Mouse (Mus musculus) heart, embryonic 14.5 days (tissue): ENCODE results near the gene Stra8. TPM values are rescaled to one million over a fixed set of nuclear protein-coding genes. Genes with fewer than 3 reads are reported as not detected.
A peak's percentile ranks its signal among the peaks of the same experiment; 100 is the strongest.

Experiments
- ATAC-seq: fragments of 200-750 bp; cut with Nextera tagmentation; 2 replicates; pipeline ENCODE4 v1.8.0; 2017; ENCODE audit warnings: low read depth, moderate TSS enrichment; ENCODE audit not compliant: insufficient number of reproducible peaks, insufficient read depth, low FRiP score
- H3K27ac ChIP-seq, 2 experiments: fragments of 200-500 bp in 1 of 2; fragments of 300-500 bp in 1 of 2; sonication (generic) in 1 of 2; replicated peaks in 1 of 2; 2 replicates each; pipeline ENCODE4 v1.5.1; 2012 to 2014; ENCODE audit warnings: low read depth in 2 of 2, low read length in 2 of 2, control low read depth in 1 of 2, mild to moderate bottlenecking in 1 of 2, mixed read lengths in 1 of 2; ENCODE audit not compliant: control insufficient read depth in 1 of 2, insufficient read depth in 1 of 2
- H3K27me3 ChIP-seq: fragments of 300-500 bp; sonication (generic); 2 replicates; pipeline ENCODE4 v1.6.1; 2014; ENCODE audit warnings: mild to moderate bottlenecking, low read length, control low read depth; ENCODE audit not compliant: control insufficient read depth, insufficient read depth
- H3K36me3 ChIP-seq: fragments of 300-500 bp; sonication (generic); 2 replicates; pipeline ENCODE4 v1.6.1; 2014; ENCODE audit warnings: mild to moderate bottlenecking, control low read depth, low read length, mixed read lengths; ENCODE audit not compliant: control insufficient read depth, insufficient read depth
- H3K4me1 ChIP-seq, 2 experiments: fragments of 200-500 bp in 1 of 2; fragments of 300-500 bp in 1 of 2; sonication (generic) in 1 of 2; 2 replicates each; pipeline ENCODE4 v1.6.1; 2012 to 2014; ENCODE audit warnings: low read length in 2 of 2, control low read depth in 1 of 2, mixed read lengths in 1 of 2; ENCODE audit not compliant: control insufficient read depth in 2 of 2, insufficient read depth in 2 of 2
- H3K4me2 ChIP-seq: fragments of 300-500 bp; sonication (generic); 2 replicates; pipeline ENCODE4 v1.6.1; 2014; ENCODE audit warnings: mild to moderate bottlenecking, low read length
- H3K4me3 ChIP-seq, 2 experiments: fragments of 200-500 bp in 1 of 2; fragments of 300-500 bp in 1 of 2; sonication (generic) in 1 of 2; 2 replicates each; pipeline ENCODE4 v1.5.1; 2012 to 2014; ENCODE audit warnings: low read length in 2 of 2, mild to moderate bottlenecking in 2 of 2, control low read depth in 1 of 2, low read depth in 1 of 2, moderate library complexity in 1 of 2; ENCODE audit not compliant: control insufficient read depth in 1 of 2, insufficient read depth in 1 of 2
- H3K9ac ChIP-seq: fragments of 300-500 bp; sonication (generic); 2 replicates; pipeline ENCODE4 v1.6.1; 2014; ENCODE audit warnings: mild to moderate bottlenecking, low read length
- H3K9me3 ChIP-seq: fragments of 300-500 bp; sonication (generic); 2 replicates; pipeline ENCODE4 v1.6.1; 2016; ENCODE audit warnings: low read length, control low read depth; ENCODE audit not compliant: control insufficient read depth
- WGBS: fragments of 180-500 bp; shearing (Covaris S2); extraction: QIAGEN DNeasy Blood & Tissue Kit; methylation state at CpG from one replicate; pipeline ENCODE4 v1.1.7; 2014; 5-methylcytosine and 5-hydroxymethylcytosine counted together
- polyA plus RNA-seq: library from polyadenylated mRNA; unstranded; fragments of >200 nt; fragmentation: Nextera tagmentation; extraction: Ambion mirVana; gene quantifications from 2 replicates; pipeline ENCODE4 v1.2.1, GENCODE M21; 2014

Gene Stra8
- polyA plus RNA-seq, 1 experiment from 2014 or later = not detected

DNA sequence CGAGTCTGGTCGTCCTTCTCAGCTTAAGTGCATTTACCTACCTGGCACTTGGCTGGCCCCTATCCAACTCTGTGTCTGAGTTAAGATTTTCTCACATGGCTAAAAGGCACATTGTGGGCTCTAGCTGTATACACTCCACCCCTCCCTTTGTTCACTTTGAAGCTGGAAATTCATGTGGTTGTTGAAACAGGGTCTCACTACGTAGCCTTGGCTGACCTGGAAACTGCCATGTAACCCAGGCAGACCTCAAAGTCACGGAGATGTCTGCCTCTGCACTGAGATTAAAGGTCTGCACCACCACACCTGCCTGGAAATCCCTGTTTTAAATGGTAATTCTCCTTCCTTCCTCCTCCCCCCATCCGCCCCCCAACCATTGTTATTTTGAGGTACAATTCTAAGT, 23.5 kb downstream of the Stra8 start:
- peaks cover 3% of the 10 kb centered on the region; the same call in 1 of the 2 replicates for H3K9me3 ChIP-seq
- H3K4me1 ChIP-seq = peaks cover 0 to 4% of the 10 kb centered on the region in 2 experiments; a peak in 1 of 4 replicates
- no peak overlapping the region for H3K9ac ChIP-seq
- H3K36me3 ChIP-seq = no peaks in the 10 kb centered on the region
- H3K27me3 ChIP-seq = no peaks in the 10 kb centered on the region
- 74% methylated on average over 5 of the region's 5 CpGs for WGBS
- no peak overlapping the region for H3K27ac ChIP-seq
- H3K4me2 ChIP-seq = no peak overlapping the region
- ATAC-seq = no peak
- no peak overlapping the region for H3K4me3 ChIP-seq

GRCm38 (mm10) chr6:34946486-34947079, 26.6 kb downstream of the Stra8 start:
- H3K27me3 ChIP-seq = no peaks in the 10 kb centered on the region; the same call in 1 of the 2 replicates
- no peak overlapping the region for H3K4me3 ChIP-seq
- no peak for ATAC-seq
- H3K4me1 ChIP-seq = no peaks in the 10 kb centered on the region; a peak in 1 of 4 replicates
- H3K27ac ChIP-seq = no peak overlapping the region
- H3K4me2 ChIP-seq = no peak overlapping the region
- H3K9me3 ChIP-seq = peaks cover 3% of the 10 kb centered on the region; the same call in 1 of the 2 replicates
- H3K9ac ChIP-seq = no peak overlapping the region
- H3K36me3 ChIP-seq = no peaks in the 10 kb centered on the region
- 81% methylated on average over 1 of the region's 1 CpGs for WGBS

DNA sequence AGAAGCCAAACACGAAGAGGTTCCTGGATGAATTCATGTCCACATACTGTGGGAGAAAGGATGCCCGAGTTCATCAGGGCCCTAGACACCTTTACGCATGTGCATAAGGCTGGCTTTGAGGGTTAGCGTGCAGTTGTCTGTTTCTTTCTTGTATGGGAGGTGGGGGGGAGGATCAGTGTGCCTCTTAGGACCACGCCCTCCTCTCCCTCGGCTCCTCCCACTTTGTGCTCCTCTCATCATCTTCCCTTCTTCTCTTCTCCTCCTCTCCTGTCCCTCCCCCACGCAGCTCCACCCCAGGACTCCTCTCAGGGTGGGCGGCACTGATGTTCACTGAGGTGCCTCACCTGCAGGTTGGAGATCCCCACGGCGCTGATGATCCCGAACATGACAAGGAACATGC, 28.5 kb downstream of the Stra8 start:
- no peak overlapping the region for H3K4me3 ChIP-seq
- no peak for ATAC-seq
- WGBS = 22% methylated on average over 11 of the region's 11 CpGs

GRCm38 (mm10) chr6:34951518-34951917, 31.6 kb downstream of the Stra8 start:
- WGBS = 80% methylated on average over 7 of the region's 7 CpGs
- Histone ChIP-seq H3K9me3 (peaks cover 3% of the 10 kb centered on the region; the same call in 1 of the 2 replicates), H3K36me3 (no peaks in the 10 kb centered on the region), H3K27me3 (no peaks in the 10 kb centered on the region; the same call in 1 of the 2 replicates), H3K4me2 (no peak overlapping the region), H3K4me1 (peaks cover 2 to 7% of the 10 kb centered on the region in 2 experiments; a peak in 2 of 4 replicates), H3K4me3 (no peak overlapping the region), H3K27ac (no peak overlapping the region), H3K9ac (no peak overlapping the region)
- ATAC-seq = no peak

More for the DNA sequence above, 28.5 kb downstream of the Stra8 start:
- H3K9ac ChIP-seq = no peak overlapping the region
- H3K36me3 ChIP-seq = no peaks in the 10 kb centered on the region
- H3K4me2 ChIP-seq = peak overlapping the region; percentile 41
- peaks cover 3% of the 10 kb centered on the region; the same call in 1 of the 2 replicates for H3K9me3 ChIP-seq
- no peaks in the 10 kb centered on the region; a peak in 1 of 4 replicates for H3K4me1 ChIP-seq
- no peak overlapping the region for H3K27ac ChIP-seq
- no peaks in the 10 kb centered on the region; the same call in 1 of the 2 replicates for H3K27me3 ChIP-seq

DNA sequence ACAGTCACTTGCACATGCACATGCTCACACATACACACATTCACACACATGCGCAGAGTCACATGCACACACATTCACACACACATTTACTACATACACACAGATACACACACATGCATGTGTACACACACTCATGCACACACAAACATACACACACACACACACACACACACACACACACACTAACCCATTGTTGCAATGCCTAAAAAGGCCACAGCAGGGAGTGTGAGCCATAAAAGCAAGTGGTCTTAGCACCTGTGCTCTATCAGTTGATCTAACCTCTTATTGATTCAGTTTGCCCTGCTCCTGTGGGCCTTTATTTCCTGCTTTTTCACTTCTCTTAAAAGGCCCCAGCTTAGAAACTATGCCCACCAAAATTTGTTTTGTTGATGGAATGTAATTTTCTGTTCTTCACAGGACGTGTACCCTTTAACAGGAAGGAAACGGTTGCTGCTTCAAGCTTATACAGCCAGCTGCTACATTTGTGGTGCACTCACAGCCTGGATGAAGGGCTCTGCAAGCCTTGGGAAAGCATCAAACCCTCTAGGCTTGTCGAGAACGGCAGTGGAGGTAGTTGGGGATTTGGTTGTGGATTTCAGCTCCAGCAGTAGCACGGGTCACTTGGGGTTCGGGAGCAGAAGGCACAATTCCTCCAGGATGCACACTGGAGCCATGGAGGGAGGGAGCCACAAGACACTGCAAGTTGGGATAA, 32.1 kb downstream of the Stra8 start:
- Histone ChIP-seq H3K9ac (no peak overlapping the region), H3K27me3 (no peaks in the 10 kb centered on the region; the same call in 1 of the 2 replicates), H3K27ac (no peak overlapping the region), H3K4me2 (no peak overlapping the region), H3K4me3 (no peak overlapping the region), H3K4me1 (peaks cover 2 to 7% of the 10 kb centered on the region in 2 experiments; a peak in 2 of 4 replicates), H3K9me3 (peaks cover 3% of the 10 kb centered on the region; the same call in 1 of the 2 replicates), H3K36me3 (no peaks in the 10 kb centered on the region)
- ATAC-seq = no peak
- 65% methylated on average over 7 of the region's 7 CpGs for WGBS

DNA sequence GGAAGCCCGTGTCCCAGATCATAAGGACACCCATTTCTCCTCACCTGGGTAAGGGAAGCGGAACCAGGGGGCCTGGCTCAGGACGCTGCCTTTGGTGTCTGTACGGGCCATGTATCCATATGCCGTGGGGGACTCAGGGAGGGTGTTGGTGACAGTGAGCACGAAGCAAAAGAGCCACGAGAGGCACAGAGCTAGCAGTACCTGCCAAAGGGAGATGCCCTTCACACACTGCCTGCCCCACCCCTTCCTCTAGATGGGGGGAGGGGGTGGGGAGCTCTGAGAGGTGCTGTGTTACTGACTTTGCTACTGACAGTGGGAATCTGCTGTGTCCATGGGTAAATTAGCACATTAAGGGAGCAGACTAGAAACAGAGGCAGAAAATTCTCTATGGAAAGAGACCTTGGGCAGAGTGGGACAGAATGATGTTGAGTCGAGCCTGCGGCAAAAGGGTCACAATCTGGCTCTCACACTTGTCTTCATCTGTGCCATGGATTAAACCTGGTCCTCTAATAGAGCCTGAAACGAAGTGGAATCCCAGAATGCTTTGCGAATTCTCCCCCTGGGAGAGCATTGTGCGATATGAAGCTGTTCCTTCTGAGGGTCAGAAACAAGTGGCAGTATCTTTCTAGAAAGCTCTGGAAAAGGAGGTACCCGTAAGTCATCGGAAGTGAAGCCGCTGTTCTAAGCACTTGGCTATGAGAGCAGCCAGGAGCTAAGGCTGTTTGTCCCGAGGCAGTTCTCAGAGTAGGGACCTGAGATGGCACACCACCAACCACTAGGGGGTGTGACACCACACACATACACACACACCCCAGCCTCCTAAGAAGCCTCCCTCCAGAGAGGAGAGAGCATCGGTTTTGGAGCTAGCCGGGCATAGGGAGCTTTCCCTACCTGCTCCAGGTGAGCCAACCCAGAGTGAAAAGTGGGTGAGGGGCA, 35.2 kb downstream of the Stra8 start:
- 44% methylated on average over 18 of the region's 18 CpGs for WGBS
- no peak for ATAC-seq
- Histone ChIP-seq H3K27me3 (no peaks in the 10 kb centered on the region), H3K9ac (0 out of 2 replicates have a peak overlapping the region, but pooled peaks have one; percentile 52), H3K4me3 (peak overlapping the region; percentile 14 to 24; a peak in 3 of 4 replicates), H3K4me1 (peaks cover 2 to 7% of the 10 kb centered on the region in 2 experiments; a peak in 2 of 4 replicates), H3K27ac (no peak overlapping the region), H3K4me2 (peak overlapping the region; percentile 65), H3K9me3 (no peaks in the 10 kb centered on the region), H3K36me3 (no peaks in the 10 kb centered on the region)

- Histone ChIP-seq H3K4me3 (no peak overlapping the region), H3K9ac (no peak overlapping the region), H3K9me3 (no peaks in the 10 kb centered on the region), H3K36me3 (no peaks in the 10 kb centered on the region), H3K27me3 (no peaks in the 10 kb centered on the region), H3K4me2 (peak overlapping the region; percentile 65), H3K27ac (no peak overlapping the region), H3K4me1 (peaks cover 2 to 7% of the 10 kb centered on the region in 2 experiments; a peak in 2 of 4 replicates)
- ATAC-seq = no peak
- WGBS = 39% methylated on average over 8 of the region's 8 CpGs
These were observed 35.9 kb downstream of the Stra8 start for GRCm38 (mm10) chr6:34955862-34956241.
